Mouse (Mus musculus): ENCODE results near the gene Cyp2w1. TPM values are rescaled to one million over a fixed set of nuclear protein-coding genes. Genes with fewer than 3 reads are reported as not detected.

Cyp2w1 gene
- total RNA-seq, 2 experiments from 2014 or later = not detected

GRCm38 (mm10) chr5:139358653-139359052 lies 6.2 kb downstream of the Cyp2w1 start:
- peak; percentile 77 for TF ChIP-seq CTCF (conservative IDR thresholded peaks at IDR 0.05)
- no peak for DNase-seq (ENCODE audit: low spot score in 2 of 2)
- H3K4me3 ChIP-seq = no peak overlapping the region
- peak overlapping the region; percentile 73 for H3K27ac ChIP-seq

GRCm38 (mm10) chr5:139359244-139359643 lies 6.8 kb downstream of the Cyp2w1 start:
- Histone ChIP-seq H3K27ac (peak overlapping the region; percentile 73), H3K4me3 (no peak overlapping the region)
- TF ChIP-seq CTCF (conservative IDR thresholded peaks at IDR 0.05) = no peak
- DNase-seq (ENCODE audit: low spot score in 2 of 2) = no peak

GRCm38 (mm10) chr5:139363858-139364257 lies 11.4 kb downstream of the Cyp2w1 start:
- no peak for DNase-seq (ENCODE audit: low spot score in 2 of 2)
- no peak for TF ChIP-seq CTCF (conservative IDR thresholded peaks at IDR 0.05)
- no peak overlapping the region for H3K4me3 ChIP-seq
- peak overlapping the region; percentile 91 for H3K27ac ChIP-seq

- DNase-seq (ENCODE audit: low spot score in 2 of 2) = peak; percentile 79 to 93
- TF ChIP-seq CTCF (conservative IDR thresholded peaks at IDR 0.05) = peak; percentile 99
- Histone ChIP-seq H3K27ac (peak overlapping the region; percentile 91), H3K4me3 (peak overlapping the region; percentile 0; the same call in 1 of the 2 replicates)
Measured at GRCm38 (mm10) chr5:139364260-139364910, 12.0 kb downstream of the Cyp2w1 start.

- DNase-seq (ENCODE audit: low spot score in 2 of 2) = no peak
Measured at GRCm38 (mm10) chr5:139364911-139365571, 12.6 kb downstream of the Cyp2w1 start.

GRCm38 (mm10) chr5:139365827-139366226 lies 13.4 kb downstream of the Cyp2w1 start:
- Histone ChIP-seq H3K4me3 (no peak overlapping the region), H3K27ac (peak overlapping the region; percentile 77)
- DNase-seq (ENCODE audit: low spot score in 2 of 2) = no peak
- TF ChIP-seq CTCF (conservative IDR thresholded peaks at IDR 0.05) = no peak

More at GRCm38 (mm10) chr5:139364911-139365571, 12.6 kb downstream of the Cyp2w1 start:
- TF ChIP-seq CTCF (conservative IDR thresholded peaks at IDR 0.05) = no peak
- Histone ChIP-seq H3K4me3 (peak overlapping the region; percentile 0; the same call in 1 of the 2 replicates), H3K27ac (peak overlapping the region; percentile 91)

- Histone ChIP-seq H3K4me3 (no peak overlapping the region), H3K27ac (peak overlapping the region; percentile 77)
- DNase-seq (ENCODE audit: low spot score in 2 of 2) = no peak
- TF ChIP-seq CTCF (conservative IDR thresholded peaks at IDR 0.05) = no peak
Measured at GRCm38 (mm10) chr5:139366484-139366883, 14.1 kb downstream of the Cyp2w1 start.

- H3K27ac ChIP-seq = peak overlapping the region; percentile 77; the same call in 1 of the 2 replicates
- no peak for DNase-seq (ENCODE audit: low spot score in 2 of 2)
- no peak for TF ChIP-seq CTCF (conservative IDR thresholded peaks at IDR 0.05)
- H3K4me3 ChIP-seq = no peak overlapping the region
Measured at GRCm38 (mm10) chr5:139367884-139368458, 15.6 kb downstream of the Cyp2w1 start.

- Histone ChIP-seq H3K4me3 (no peak overlapping the region), H3K27ac (peak overlapping the region; percentile 77; the same call in 1 of the 2 replicates)
- DNase-seq (ENCODE audit: low spot score in 2 of 2) = no peak
- TF ChIP-seq CTCF (conservative IDR thresholded peaks at IDR 0.05) = no peak
Measured at GRCm38 (mm10) chr5:139368638-139369320, 16.4 kb downstream of the Cyp2w1 start.

GRCm38 (mm10) chr5:139370336-139370735 lies 17.9 kb downstream of the Cyp2w1 start:
- peak overlapping the region; percentile 97 for H3K27ac ChIP-seq
- no peak for DNase-seq (ENCODE audit: low spot score in 2 of 2)
- TF ChIP-seq CTCF (conservative IDR thresholded peaks at IDR 0.05) = no peak
- peak overlapping the region; percentile 76 for H3K4me3 ChIP-seq

DNA sequence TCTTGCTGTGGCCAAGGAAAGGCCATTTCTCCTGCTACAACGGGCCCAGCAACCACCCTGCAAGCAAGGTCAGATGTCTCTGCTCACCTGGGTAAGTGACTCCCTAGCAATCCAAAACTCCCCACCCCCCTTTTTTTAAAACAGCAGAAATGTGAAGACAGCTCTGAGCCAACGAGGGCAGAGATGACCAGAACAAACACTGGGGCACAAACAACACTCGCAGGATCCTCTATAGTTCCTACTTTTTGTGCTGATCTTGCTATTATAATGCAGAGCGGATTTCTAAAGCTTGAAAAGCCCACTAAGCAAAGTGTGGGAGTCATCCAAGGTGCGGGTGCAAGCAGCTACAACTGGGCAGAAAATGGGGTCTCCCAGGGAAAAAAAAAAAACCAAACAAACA lies 18.7 kb downstream of the Cyp2w1 start:
- peak overlapping the region; percentile 76 for H3K4me3 ChIP-seq
- no peak; the same call in 1 of the 2 replicates for TF ChIP-seq CTCF (conservative IDR thresholded peaks at IDR 0.05)
- no peak for DNase-seq (ENCODE audit: low spot score in 2 of 2)
- peak overlapping the region; percentile 97 for H3K27ac ChIP-seq

DNA sequence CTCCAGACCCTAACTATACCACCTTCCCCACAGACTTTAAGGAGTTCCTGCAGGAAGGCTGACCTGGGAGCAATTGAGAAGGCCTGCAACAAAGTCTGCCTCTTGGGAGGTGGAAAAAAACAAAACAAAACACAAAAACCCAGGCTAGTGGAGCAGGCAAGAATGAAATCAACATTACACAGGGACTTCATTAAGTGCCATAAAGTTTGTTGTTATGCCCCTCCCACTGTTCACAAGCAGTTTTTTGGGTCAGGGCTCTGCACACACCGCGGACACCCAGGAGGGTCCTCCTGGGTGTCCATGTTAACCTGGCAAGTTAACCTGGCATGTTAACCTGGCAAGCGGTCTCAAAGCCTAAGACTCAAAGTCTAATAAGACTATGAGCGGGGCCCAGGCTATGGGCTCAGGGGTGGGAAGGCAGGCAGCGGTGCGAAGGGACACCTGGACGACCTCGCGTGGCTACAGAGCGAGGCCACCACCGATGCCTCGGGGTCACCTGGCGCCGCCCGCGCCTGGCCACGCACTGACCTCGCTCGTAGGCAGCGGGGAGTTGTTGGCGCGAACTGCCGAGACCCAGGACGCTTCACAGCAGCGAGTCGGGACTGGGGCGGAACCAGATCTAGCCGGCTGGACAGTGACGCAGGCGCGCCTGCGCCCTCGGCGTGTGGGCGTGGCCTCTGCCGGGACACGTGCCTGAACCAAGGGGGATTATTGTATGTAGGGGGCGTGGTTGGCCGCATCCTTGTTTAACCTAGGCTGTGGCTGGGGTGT lies 19.4 kb downstream of the Cyp2w1 start:
- peak overlapping the region; percentile 76 for H3K4me3 ChIP-seq
- peak; percentile 85 for DNase-seq (ENCODE audit: low spot score in 2 of 2)
- TF ChIP-seq CTCF (conservative IDR thresholded peaks at IDR 0.05) = peak; percentile 26
- peak overlapping the region; percentile 97 for H3K27ac ChIP-seq
